Mouse (Mus musculus): ENCODE results near the gene Snai1. TPM values are rescaled to one million over a fixed set of nuclear protein-coding genes. Genes with fewer than 3 reads are reported as not detected.
A peak's percentile ranks its signal among the peaks of the same experiment; 100 is the strongest.

Snai1 gene
- polyA plus RNA-seq, 1 experiment = 48.1 TPM

DNA sequence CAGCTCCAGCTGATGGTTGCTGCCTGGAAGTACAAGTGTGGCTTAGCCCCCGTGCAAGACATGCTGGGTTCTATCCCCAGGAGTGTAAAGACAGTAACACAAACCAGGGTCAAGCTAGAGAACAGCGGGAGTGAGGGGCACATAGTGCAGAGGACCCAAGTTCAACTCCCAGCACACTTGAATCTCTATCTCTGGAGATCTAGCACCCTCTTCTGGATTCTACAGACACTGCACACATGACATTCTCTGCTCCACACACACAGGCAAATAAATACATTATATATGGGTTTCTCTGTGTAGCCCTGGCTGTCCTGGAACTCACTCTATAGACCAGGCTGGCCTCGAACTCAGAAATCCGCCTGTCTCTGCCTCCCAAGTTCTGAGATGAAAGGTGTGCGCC lies 25.0 kb upstream of the Snai1 start:
- Histone ChIP-seq H3K36me3 (ENCODE audit: control insufficient read depth, insufficient read depth) (peaks cover 92% of the 10 kb centered on the region), H3K79me3 (ENCODE audit: low read depth) (peaks cover 16% of the 10 kb centered on the region), H3K4me3 (ENCODE audit: insufficient read depth, poor library complexity, severe bottlenecking) (no peak overlapping the region), H3K27me3 (ENCODE audit: control insufficient read depth, insufficient read depth, insufficient read length) (no peaks in the 10 kb centered on the region), H3ac (ENCODE audit: control insufficient read depth, insufficient read length, low read depth) (no peak overlapping the region), H3K79me2 (ENCODE audit: control insufficient read depth, insufficient read depth) (peaks cover 32% of the 10 kb centered on the region)
- TF ChIP-seq MAX (IDR thresholded peaks at IDR 0.05) = no peak
- TF ChIP-seq MYOG (IDR thresholded peaks at IDR 0.05; ENCODE audit: control insufficient read depth, extremely low read depth, insufficient read length) = no peak
- TF ChIP-seq USF1 (IDR thresholded peaks at IDR 0.05; ENCODE audit: low read depth) = no peak
- no peak for TF ChIP-seq CEBPB (IDR thresholded peaks at IDR 0.05; ENCODE audit: low read depth)
- TF ChIP-seq CTCF (IDR thresholded peaks at IDR 0.05; ENCODE audit: control insufficient read depth, insufficient read depth, insufficient read length) = no peak
- TF ChIP-seq MYOD1 (IDR thresholded peaks at IDR 0.05; ENCODE audit: control insufficient read depth, insufficient read length, low read depth) = no peak
- no peak for TF ChIP-seq FOSL1 (IDR thresholded peaks at IDR 0.05; ENCODE audit: insufficient read depth, low read length, poor library complexity, severe bottlenecking)

DNA sequence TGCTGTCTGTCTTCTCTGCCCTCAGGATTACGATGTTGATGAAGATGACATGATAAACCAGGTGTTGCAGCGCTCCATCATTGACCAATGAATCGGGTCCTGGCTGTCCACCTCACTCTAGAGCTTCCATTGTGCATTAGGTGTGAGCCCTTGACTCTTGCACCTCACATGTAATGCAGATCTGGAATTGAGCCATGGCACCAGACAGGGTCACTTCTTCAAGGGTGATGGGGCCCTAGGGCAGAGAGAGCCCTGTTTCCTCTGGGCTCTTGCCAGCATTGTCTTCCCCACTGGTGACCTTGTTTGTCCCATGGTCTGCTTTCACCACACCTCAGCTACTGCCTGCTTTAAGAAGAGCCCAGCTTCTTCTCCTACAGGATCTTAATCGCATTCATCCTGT lies 23.4 kb upstream of the Snai1 start:
- no peaks in the 10 kb centered on the region for H3K27me3 ChIP-seq (ENCODE audit: control insufficient read depth, insufficient read depth, insufficient read length)
- peaks cover 2% of the 10 kb centered on the region for H3K79me3 ChIP-seq (ENCODE audit: low read depth)
- peaks cover 15% of the 10 kb centered on the region for H3K79me2 ChIP-seq (ENCODE audit: control insufficient read depth, insufficient read depth)
- peaks cover 78% of the 10 kb centered on the region for H3K36me3 ChIP-seq (ENCODE audit: control insufficient read depth, insufficient read depth)
- no peak overlapping the region for H3K4me3 ChIP-seq (ENCODE audit: insufficient read depth, poor library complexity, severe bottlenecking)
- H3ac ChIP-seq (ENCODE audit: control insufficient read depth, insufficient read length, low read depth) = no peak overlapping the region
- TF ChIP-seq MYOD1 (IDR thresholded peaks at IDR 0.05; ENCODE audit: control insufficient read depth, insufficient read length, low read depth) (no peak), FOSL1 (IDR thresholded peaks at IDR 0.05; ENCODE audit: insufficient read depth, low read length, poor library complexity, severe bottlenecking) (no peak), CEBPB (IDR thresholded peaks at IDR 0.05; ENCODE audit: low read depth) (no peak), CTCF (IDR thresholded peaks at IDR 0.05; ENCODE audit: control insufficient read depth, insufficient read depth, insufficient read length) (no peak), USF1 (IDR thresholded peaks at IDR 0.05; ENCODE audit: low read depth) (no peak), MAX (IDR thresholded peaks at IDR 0.05) (no peak), MYOG (IDR thresholded peaks at IDR 0.05; ENCODE audit: control insufficient read depth, extremely low read depth, insufficient read length) (no peak)

DNA sequence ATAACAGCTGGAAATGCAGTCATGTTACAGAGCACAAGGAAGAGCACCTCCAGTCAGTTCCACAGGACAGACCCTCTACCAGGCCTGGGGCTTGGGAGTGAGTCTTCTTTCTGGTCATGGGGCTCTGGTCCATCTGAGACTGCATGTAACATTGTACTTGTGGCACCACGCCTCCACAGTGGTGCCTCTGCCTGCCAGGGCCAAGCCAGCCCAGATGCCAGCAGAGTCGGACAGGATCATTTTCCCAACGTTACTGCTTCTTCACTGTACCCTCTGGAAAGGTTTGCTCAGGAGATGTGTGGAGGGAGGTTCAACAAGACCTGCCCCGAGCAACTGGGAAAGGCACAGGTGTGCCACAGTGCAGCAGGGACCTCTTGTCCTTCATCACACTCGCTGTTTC lies 22.3 kb upstream of the Snai1 start:
- Histone ChIP-seq H3ac (ENCODE audit: control insufficient read depth, insufficient read length, low read depth) (no peak overlapping the region), H3K79me2 (ENCODE audit: control insufficient read depth, insufficient read depth) (peaks cover 8% of the 10 kb centered on the region), H3K4me3 (ENCODE audit: insufficient read depth, poor library complexity, severe bottlenecking) (no peak overlapping the region), H3K27me3 (ENCODE audit: control insufficient read depth, insufficient read depth, insufficient read length) (no peaks in the 10 kb centered on the region), H3K36me3 (ENCODE audit: control insufficient read depth, insufficient read depth) (peaks cover 73% of the 10 kb centered on the region), H3K79me3 (ENCODE audit: low read depth) (no peaks in the 10 kb centered on the region)
- TF ChIP-seq MYOG (IDR thresholded peaks at IDR 0.05; ENCODE audit: control insufficient read depth, extremely low read depth, insufficient read length) (no peak), CTCF (IDR thresholded peaks at IDR 0.05; ENCODE audit: control insufficient read depth, insufficient read depth, insufficient read length) (no peak), MAX (IDR thresholded peaks at IDR 0.05) (no peak), USF1 (IDR thresholded peaks at IDR 0.05; ENCODE audit: low read depth) (no peak), MYOD1 (IDR thresholded peaks at IDR 0.05; ENCODE audit: control insufficient read depth, insufficient read length, low read depth) (no peak), FOSL1 (IDR thresholded peaks at IDR 0.05; ENCODE audit: insufficient read depth, low read length, poor library complexity, severe bottlenecking) (no peak), CEBPB (IDR thresholded peaks at IDR 0.05; ENCODE audit: low read depth) (no peak)

- H3K27me3 ChIP-seq (ENCODE audit: control insufficient read depth, insufficient read depth, insufficient read length) = no peaks in the 10 kb centered on the region
- H3K79me3 ChIP-seq (ENCODE audit: low read depth) = no peaks in the 10 kb centered on the region
- no peak overlapping the region for H3ac ChIP-seq (ENCODE audit: control insufficient read depth, insufficient read length, low read depth)
- no peak for TF ChIP-seq MAX (IDR thresholded peaks at IDR 0.05)
- no peak for TF ChIP-seq MYOG (IDR thresholded peaks at IDR 0.05; ENCODE audit: control insufficient read depth, extremely low read depth, insufficient read length)
- TF ChIP-seq MYOD1 (IDR thresholded peaks at IDR 0.05; ENCODE audit: control insufficient read depth, insufficient read length, low read depth) = no peak
- no peak for TF ChIP-seq CEBPB (IDR thresholded peaks at IDR 0.05; ENCODE audit: low read depth)
- no peak for TF ChIP-seq FOSL1 (IDR thresholded peaks at IDR 0.05; ENCODE audit: insufficient read depth, low read length, poor library complexity, severe bottlenecking)
- no peak for TF ChIP-seq CTCF (IDR thresholded peaks at IDR 0.05; ENCODE audit: control insufficient read depth, insufficient read depth, insufficient read length)
- TF ChIP-seq USF1 (IDR thresholded peaks at IDR 0.05; ENCODE audit: low read depth) = no peak
- no peak overlapping the region for H3K4me3 ChIP-seq (ENCODE audit: insufficient read depth, poor library complexity, severe bottlenecking)
- H3K36me3 ChIP-seq (ENCODE audit: control insufficient read depth, insufficient read depth) = peaks cover 34% of the 10 kb centered on the region
- no peaks in the 10 kb centered on the region for H3K79me2 ChIP-seq (ENCODE audit: control insufficient read depth, insufficient read depth)
These were observed 18.3 kb upstream of the Snai1 start for GRCm38 (mm10) chr2:167519606-167520252.

DNA sequence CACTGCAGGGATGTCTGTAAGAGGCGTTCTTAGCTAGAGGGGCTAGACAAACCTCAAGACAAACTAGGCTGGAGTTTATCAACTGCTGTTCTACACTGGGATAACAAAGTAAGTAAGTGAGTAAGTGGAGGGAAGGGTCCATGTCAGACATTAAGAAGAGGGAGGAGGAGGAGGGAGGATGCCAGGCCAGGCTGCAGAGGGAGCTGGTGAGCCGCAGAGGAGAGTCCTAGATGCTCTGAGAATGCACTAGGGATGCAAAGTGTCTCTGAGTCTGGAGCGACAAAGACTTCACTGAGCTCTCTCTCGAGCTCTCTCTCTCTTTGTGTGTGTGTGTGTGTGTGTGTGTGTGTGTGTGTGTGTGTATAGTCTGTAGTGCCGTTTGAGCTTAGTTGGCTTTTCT lies 9.7 kb upstream of the Snai1 start:
- H3K27me3 ChIP-seq (ENCODE audit: control insufficient read depth, insufficient read depth, insufficient read length) = no peaks in the 10 kb centered on the region
- H3K79me3 ChIP-seq (ENCODE audit: low read depth) = no peaks in the 10 kb centered on the region
- no peaks in the 10 kb centered on the region for H3K79me2 ChIP-seq (ENCODE audit: control insufficient read depth, insufficient read depth)
- no peaks in the 10 kb centered on the region for H3K36me3 ChIP-seq (ENCODE audit: control insufficient read depth, insufficient read depth)
- H3K4me3 ChIP-seq (ENCODE audit: insufficient read depth, poor library complexity, severe bottlenecking) = no peak overlapping the region
- no peak overlapping the region for H3ac ChIP-seq (ENCODE audit: control insufficient read depth, insufficient read length, low read depth)
- TF ChIP-seq MYOG (IDR thresholded peaks at IDR 0.05; ENCODE audit: control insufficient read depth, extremely low read depth, insufficient read length) = no peak
- TF ChIP-seq MAX (IDR thresholded peaks at IDR 0.05) = no peak
- TF ChIP-seq MYOD1 (IDR thresholded peaks at IDR 0.05; ENCODE audit: control insufficient read depth, insufficient read length, low read depth) = no peak
- peak; percentile 43 for TF ChIP-seq CTCF (IDR thresholded peaks at IDR 0.05; ENCODE audit: control insufficient read depth, insufficient read depth, insufficient read length)
- TF ChIP-seq FOSL1 (IDR thresholded peaks at IDR 0.05; ENCODE audit: insufficient read depth, low read length, poor library complexity, severe bottlenecking) = no peak
